Mouse (Mus musculus) kidney, embryonic 15.5 days (tissue): ENCODE data around the gene Stam2. TPM values are rescaled to one million over a fixed set of nuclear protein-coding genes. Genes with fewer than 3 reads are reported as not detected.

Experiments used
- ATAC-seq: fragments of 200-750 bp; cut with Nextera tagmentation; replicated peaks from 2 replicates; pipeline ENCODE4 v1.8.0; 2017; ENCODE audit warnings: moderate TSS enrichment; ENCODE audit not compliant: low FRiP score
- H3K27ac ChIP-seq: fragments of 300-500 bp; sonication (generic); 2 replicates; pipeline ENCODE4 v1.5.1; 2015; ENCODE audit warnings: mild to moderate bottlenecking, inconsistent platforms
- H3K27me3 ChIP-seq: fragments of 300-500 bp; sonication (generic); 2 replicates; pipeline ENCODE4 v1.6.1; 2015; ENCODE audit warnings: inconsistent platforms
- H3K36me3 ChIP-seq: fragments of 300-500 bp; sonication (generic); 2 replicates; pipeline ENCODE4 v1.6.1; 2015; ENCODE audit warnings: inconsistent platforms
- H3K4me1 ChIP-seq: fragments of 300-500 bp; sonication (generic); 2 replicates; pipeline ENCODE4 v1.6.1; 2015; ENCODE audit warnings: inconsistent platforms
- H3K4me2 ChIP-seq: fragments of 300-500 bp; sonication (generic); 2 replicates; pipeline ENCODE4 v1.6.1; 2015; ENCODE audit warnings: moderate library complexity, mild to moderate bottlenecking, inconsistent platforms
- H3K4me3 ChIP-seq: fragments of 300-500 bp; sonication (generic); replicated peaks from 2 replicates; pipeline ENCODE4 v1.5.1; 2015; ENCODE audit warnings: mild to moderate bottlenecking, inconsistent platforms
- H3K9ac ChIP-seq: fragments of 300-500 bp; sonication (generic); 2 replicates; pipeline ENCODE4 v1.6.1; 2015; ENCODE audit warnings: mild to moderate bottlenecking, inconsistent platforms
- H3K9me3 ChIP-seq: fragments of 300-500 bp; sonication (generic); replicated peaks from 2 replicates; pipeline ENCODE4 v1.6.1; 2016; ENCODE audit warnings: inconsistent platforms
- WGBS: fragments of 180-500 bp; shearing (Covaris S2); methylation state at CpG from one replicate; pipeline ENCODE4 v1.1.7; 2015; ENCODE audit warnings: mixed read lengths; 5-methylcytosine and 5-hydroxymethylcytosine counted together
- polyA plus RNA-seq: library from polyadenylated mRNA; unstranded; fragments of >200 nt; fragmentation: Nextera tagmentation; extraction: Ambion mirVana; gene quantifications from 2 replicates; pipeline ENCODE4 v1.2.1, GENCODE M21; 2015

Stam2 gene
- polyA plus RNA-seq, 1 experiment from 2014 or later: 34.9 TPM

DNA sequence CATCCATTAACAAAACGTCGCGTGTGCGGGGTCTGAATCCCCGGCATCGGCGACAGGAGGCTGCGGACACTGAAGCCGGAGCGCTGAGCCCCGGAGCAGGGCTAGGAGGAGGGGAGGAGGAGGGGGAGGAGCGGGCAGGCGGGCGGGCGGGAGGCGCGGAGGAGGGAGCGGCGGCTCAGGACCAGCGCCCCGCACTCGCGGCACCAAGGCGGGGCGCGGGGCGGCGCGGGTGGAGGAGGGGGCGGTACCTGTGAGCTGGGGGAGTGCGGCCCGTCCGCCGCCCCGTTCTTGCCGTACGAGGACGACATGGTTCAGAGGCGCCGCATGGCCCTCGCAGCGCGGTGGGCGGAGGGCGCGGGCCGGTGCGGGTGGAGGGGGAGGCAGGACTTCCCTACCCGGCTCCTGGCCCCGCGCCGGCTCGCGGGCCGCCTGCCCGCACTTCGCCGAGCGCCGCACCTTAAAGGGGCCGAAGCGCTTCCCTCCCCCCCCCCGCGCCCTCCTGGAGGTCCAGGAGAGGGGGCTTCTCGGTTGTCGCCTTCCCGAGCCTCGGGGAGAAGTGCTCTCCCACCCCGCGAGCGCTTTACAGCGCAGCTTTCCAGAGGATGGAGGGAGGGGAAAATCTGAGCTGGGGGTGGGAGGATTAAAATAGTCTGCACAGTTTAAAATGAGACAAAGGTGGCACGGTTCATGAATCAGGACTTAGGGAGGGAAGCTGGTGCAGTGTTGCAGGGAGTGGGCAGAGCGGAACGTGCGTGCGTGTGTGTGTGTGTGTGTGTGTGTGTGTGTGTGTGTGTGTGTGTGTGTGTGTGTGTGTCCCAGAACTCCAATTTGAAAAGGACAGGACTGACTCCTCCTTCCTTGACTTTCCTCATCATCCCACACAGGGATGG is 65.8 kb downstream of the Stam2 start, which contains the start of gene Cacnb4:
TSS of gene Cacnb4 (minus strand) at position 809 of the 890 bp plus-strand sequence.
- Histone ChIP-seq H3K27me3 (peaks cover 19% of the 10 kb centered on the region), H3K27ac (peak within 1 kb of the TSS; percentile 88), H3K4me1 (peaks cover 24% of the 10 kb centered on the region), H3K36me3 (no peaks in the 10 kb centered on the region), H3K9ac (peak within 1 kb of the TSS; percentile 66), H3K9me3 (no peaks in the 10 kb centered on the region), H3K4me3 (peak within 1 kb of the TSS; percentile 73), H3K4me2 (peak within 1 kb of the TSS; percentile 95)
- ATAC-seq: peak; percentile 88
- WGBS: under 1% methylated on average over 47 of the region's 77 CpGs

GRCm38 (mm10) chr2:52675278-52675987 is 66.6 kb downstream of the Stam2 start:
- Histone ChIP-seq H3K4me1 (peaks cover 24% of the 10 kb centered on the region), H3K36me3 (no peaks in the 10 kb centered on the region), H3K4me2 (peak overlapping the region; percentile 95), H3K4me3 (peak overlapping the region; percentile 73), H3K27ac (peak overlapping the region; percentile 88), H3K27me3 (peaks cover 19% of the 10 kb centered on the region), H3K9ac (peak overlapping the region; percentile 66), H3K9me3 (no peaks in the 10 kb centered on the region)
- ATAC-seq: peak; percentile 50
- WGBS: 1% methylated on average over 39 of the region's 42 CpGs

GRCm38 (mm10) chr2:52674886-52675277 is 67.2 kb downstream of the Stam2 start:
- 1% methylated on average over 19 of the region's 19 CpGs for WGBS
- ATAC-seq: no peak
- peak overlapping the region; percentile 95 for H3K4me2 ChIP-seq

DNA sequence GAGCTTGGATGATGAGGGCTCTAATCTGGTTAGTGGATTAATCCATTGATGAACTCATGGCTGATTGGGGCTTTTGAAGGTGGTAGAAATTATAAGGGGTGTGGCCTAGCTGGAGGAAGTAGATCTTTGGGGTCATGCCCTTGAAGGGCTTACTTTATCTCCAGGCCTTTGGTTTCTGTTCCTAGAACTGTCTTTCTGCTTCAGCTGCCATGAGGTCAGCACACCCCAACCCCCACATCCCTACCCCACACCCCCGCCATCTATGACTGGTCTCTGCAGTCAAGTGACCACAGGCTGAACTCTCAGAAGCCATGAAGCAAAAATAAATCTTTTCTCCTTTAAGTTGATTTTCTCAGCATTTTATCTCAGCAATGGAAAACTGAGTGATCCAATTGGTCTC is 68.9 kb downstream of the Stam2 start:
- WGBS: 67% methylated on average over 1 of the region's 1 CpGs

More at GRCm38 (mm10) chr2:52674886-52675277, 67.2 kb downstream of the Stam2 start:
- peaks cover 19% of the 10 kb centered on the region for H3K27me3 ChIP-seq
- H3K4me3 ChIP-seq: peak overlapping the region; percentile 73
- H3K9ac ChIP-seq: no peak overlapping the region
- H3K4me1 ChIP-seq: peaks cover 24% of the 10 kb centered on the region
- H3K36me3 ChIP-seq: no peaks in the 10 kb centered on the region
- H3K9me3 ChIP-seq: no peaks in the 10 kb centered on the region
- no peak overlapping the region for H3K27ac ChIP-seq

DNA sequence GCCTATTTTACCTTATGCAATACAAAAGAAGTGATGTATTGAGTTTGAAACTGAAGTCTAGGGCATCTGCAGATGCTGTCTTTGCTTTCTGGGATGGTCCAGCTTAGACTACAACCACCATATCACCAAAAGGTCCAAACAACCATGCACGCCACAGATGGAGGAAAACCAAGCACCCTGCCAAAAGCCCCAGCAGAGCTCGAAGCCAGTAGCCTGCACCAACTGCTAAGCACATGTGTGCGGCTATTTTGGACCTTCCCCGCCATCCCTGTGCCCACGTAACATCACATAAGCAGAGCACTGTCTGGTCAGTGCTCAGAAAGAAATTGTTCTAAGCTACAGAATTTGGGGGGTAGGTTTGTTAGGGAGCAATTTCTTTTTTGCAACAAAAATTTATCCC is 71.3 kb downstream of the Stam2 start:
- H3K9me3 ChIP-seq: no peaks in the 10 kb centered on the region
- H3K4me3 ChIP-seq: no peak overlapping the region
- no peak overlapping the region for H3K27ac ChIP-seq
- 87% methylated on average over 5 of the region's 5 CpGs for WGBS
- no peak overlapping the region for H3K9ac ChIP-seq
- H3K4me1 ChIP-seq: peaks cover 16% of the 10 kb centered on the region
- peaks cover 14% of the 10 kb centered on the region for H3K27me3 ChIP-seq
- no peak overlapping the region for H3K4me2 ChIP-seq
- no peak for ATAC-seq
- no peaks in the 10 kb centered on the region for H3K36me3 ChIP-seq

More for the DNA sequence above, 68.9 kb downstream of the Stam2 start:
- Histone ChIP-seq H3K9ac (no peak overlapping the region), H3K27me3 (peaks cover 19% of the 10 kb centered on the region), H3K4me3 (no peak overlapping the region), H3K4me2 (no peak overlapping the region), H3K36me3 (no peaks in the 10 kb centered on the region), H3K4me1 (peaks cover 24% of the 10 kb centered on the region), H3K27ac (no peak overlapping the region), H3K9me3 (no peaks in the 10 kb centered on the region)
- no peak for ATAC-seq

DNA sequence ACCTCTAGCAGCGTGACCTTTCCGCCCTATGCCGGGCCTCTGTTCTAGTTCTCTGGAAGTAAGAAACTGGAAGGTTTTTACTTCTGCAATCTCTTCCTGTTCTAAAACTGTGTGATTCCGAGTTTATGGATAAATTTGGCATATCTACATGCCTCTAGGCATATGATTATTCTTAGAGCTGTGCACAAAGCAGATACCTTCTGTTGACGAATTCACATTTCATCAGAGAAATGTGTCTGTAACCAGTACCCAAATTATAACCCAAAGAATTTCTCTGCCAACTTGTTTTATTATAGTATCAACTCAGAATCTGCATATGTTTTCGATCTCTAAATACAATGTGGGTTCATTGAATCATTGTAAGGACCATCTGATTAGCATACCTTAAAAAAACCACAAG is 73.6 kb downstream of the Stam2 start:
- 0 out of 2 replicates have a peak, but pooled peaks cover 5% of the 10 kb centered on the region for H3K4me1 ChIP-seq
- 91% methylated on average over 6 of the region's 6 CpGs for WGBS

GRCm38 (mm10) chr2:52656722-52657121 is 85.4 kb downstream of the Stam2 start:
- ATAC-seq: no peak
- 90% methylated on average over 5 of the region's 5 CpGs for WGBS
- H3K4me1 ChIP-seq: no peaks in the 10 kb centered on the region
- no peaks in the 10 kb centered on the region for H3K9me3 ChIP-seq
- no peak overlapping the region for H3K4me2 ChIP-seq
- H3K36me3 ChIP-seq: no peaks in the 10 kb centered on the region
- no peak overlapping the region for H3K9ac ChIP-seq
- no peak overlapping the region for H3K4me3 ChIP-seq
- peaks cover 3% of the 10 kb centered on the region; the same call in 1 of the 2 replicates for H3K27me3 ChIP-seq
- H3K27ac ChIP-seq: no peak overlapping the region

More for the DNA sequence above, 73.6 kb downstream of the Stam2 start:
- H3K27ac ChIP-seq: no peak overlapping the region
- H3K9ac ChIP-seq: no peak overlapping the region
- H3K4me3 ChIP-seq: no peak overlapping the region
- H3K36me3 ChIP-seq: no peaks in the 10 kb centered on the region
- 0 out of 2 replicates have a peak, but pooled peaks cover 3% of the 10 kb centered on the region for H3K27me3 ChIP-seq
- no peaks in the 10 kb centered on the region for H3K9me3 ChIP-seq
- ATAC-seq: no peak
- no peak overlapping the region for H3K4me2 ChIP-seq

DNA sequence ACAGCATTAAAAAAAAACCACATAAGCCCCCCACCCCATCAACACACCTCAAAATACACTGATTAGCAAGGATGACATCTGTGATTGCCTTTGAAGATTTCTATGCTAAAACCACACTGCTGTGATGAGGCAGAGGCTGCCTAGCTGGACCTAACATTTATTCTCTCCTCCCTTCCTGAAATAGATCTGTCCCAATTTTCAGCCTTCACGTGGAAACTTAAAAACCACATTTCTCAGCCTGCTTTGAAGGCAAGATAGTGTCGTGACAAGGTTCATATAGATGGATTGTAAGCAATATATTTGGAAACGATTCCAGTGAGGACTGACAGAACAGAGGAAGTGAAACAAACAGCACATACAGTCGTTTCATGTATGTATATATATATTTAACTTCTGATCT is 87.5 kb downstream of the Stam2 start:
- Histone ChIP-seq H3K4me2 (no peak overlapping the region), H3K4me3 (no peak overlapping the region), H3K27ac (no peak overlapping the region), H3K9ac (no peak overlapping the region), H3K27me3 (no peaks in the 10 kb centered on the region), H3K9me3 (no peaks in the 10 kb centered on the region), H3K36me3 (no peaks in the 10 kb centered on the region), H3K4me1 (no peaks in the 10 kb centered on the region)
- WGBS: 73% methylated on average over 4 of the region's 4 CpGs
- ATAC-seq: no peak

- no peak for ATAC-seq
- 0 out of 2 replicates have a peak, but pooled peaks cover 3% of the 10 kb centered on the region for H3K4me1 ChIP-seq
- no peak overlapping the region for H3K4me3 ChIP-seq
- H3K4me2 ChIP-seq: no peak overlapping the region
- H3K27me3 ChIP-seq: no peaks in the 10 kb centered on the region
- H3K27ac ChIP-seq: no peak overlapping the region
- no peaks in the 10 kb centered on the region for H3K9me3 ChIP-seq
- no peaks in the 10 kb centered on the region for H3K36me3 ChIP-seq
- H3K9ac ChIP-seq: no peak overlapping the region
- 88% methylated on average over 6 of the region's 6 CpGs for WGBS
These were observed 90.5 kb downstream of the Stam2 start for GRCm38 (mm10) chr2:52651547-52651946.

DNA sequence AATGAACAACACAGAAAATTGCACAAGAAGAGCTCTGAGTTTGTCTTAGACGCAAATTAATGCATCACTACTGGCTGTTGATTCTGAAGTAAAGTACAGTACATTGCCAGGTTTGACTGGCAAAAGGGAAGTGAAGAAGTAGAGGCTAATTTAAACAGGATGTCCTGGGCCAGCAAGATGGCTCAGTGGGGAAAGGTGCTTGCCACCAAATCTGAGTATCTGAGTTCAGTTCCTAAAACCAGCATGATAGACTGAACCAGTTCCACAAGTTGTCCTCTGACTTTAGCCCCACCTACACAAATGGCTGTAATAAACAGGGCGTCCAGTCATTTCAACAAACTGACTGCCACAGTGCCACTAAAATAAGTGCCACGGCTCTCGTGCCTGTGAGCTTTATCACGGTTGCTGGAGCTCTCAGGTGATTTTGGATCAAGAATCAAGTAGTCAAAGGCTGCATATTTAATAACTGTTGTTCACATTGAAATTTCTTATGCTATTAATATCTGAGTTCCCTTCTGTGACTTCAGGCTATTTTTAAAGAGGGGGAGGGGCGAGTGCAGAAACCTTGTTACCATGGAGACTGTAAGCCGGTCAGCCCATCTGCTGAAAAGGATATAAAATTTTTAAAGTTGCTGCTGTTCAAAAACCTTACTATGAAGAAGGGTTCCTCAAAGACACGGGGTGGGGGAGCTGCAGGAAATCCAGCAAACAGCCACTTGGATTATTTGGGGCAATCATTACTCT is 94.7 kb downstream of the Stam2 start:
- 70% methylated on average over 8 of the region's 8 CpGs for WGBS
- no peak for ATAC-seq
- H3K9ac ChIP-seq: no peak overlapping the region
- H3K27ac ChIP-seq: no peak overlapping the region
- no peak overlapping the region for H3K4me2 ChIP-seq
- H3K4me3 ChIP-seq: no peak overlapping the region
- H3K9me3 ChIP-seq: no peaks in the 10 kb centered on the region
- H3K27me3 ChIP-seq: no peaks in the 10 kb centered on the region
- no peaks in the 10 kb centered on the region for H3K36me3 ChIP-seq
- 0 out of 2 replicates have a peak, but pooled peaks cover 3% of the 10 kb centered on the region for H3K4me1 ChIP-seq

DNA sequence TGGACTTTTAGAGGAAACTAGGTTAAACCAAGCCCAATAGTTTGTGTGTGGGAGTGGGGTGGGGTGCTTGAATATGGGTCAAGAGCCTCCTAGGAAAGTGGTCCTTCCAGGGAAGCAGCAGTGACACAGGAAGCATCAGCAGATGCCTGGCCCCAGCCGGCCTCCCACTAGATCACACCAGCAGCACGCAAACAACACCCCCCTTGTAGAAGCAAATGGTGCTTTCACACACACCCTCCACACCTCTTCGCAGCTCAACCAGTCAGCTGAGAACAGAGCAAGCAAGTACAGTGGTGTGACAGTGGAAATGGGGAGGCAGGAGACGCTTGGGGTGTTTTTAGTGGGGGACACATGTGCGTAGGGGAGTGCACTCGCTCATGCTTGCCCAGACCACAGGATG is 98.4 kb downstream of the Stam2 start:
- ATAC-seq: no peak
- Histone ChIP-seq H3K4me3 (no peak overlapping the region), H3K4me1 (peaks cover 7% of the 10 kb centered on the region; the same call in 1 of the 2 replicates), H3K27ac (no peak overlapping the region), H3K36me3 (no peaks in the 10 kb centered on the region), H3K9ac (no peak overlapping the region), H3K9me3 (no peaks in the 10 kb centered on the region), H3K27me3 (no peaks in the 10 kb centered on the region), H3K4me2 (no peak overlapping the region)
- 57% methylated on average over 6 of the region's 6 CpGs for WGBS
